Mouse (Mus musculus): ENCODE results near the gene Lamtor2.

Gene Lamtor2

DNA sequence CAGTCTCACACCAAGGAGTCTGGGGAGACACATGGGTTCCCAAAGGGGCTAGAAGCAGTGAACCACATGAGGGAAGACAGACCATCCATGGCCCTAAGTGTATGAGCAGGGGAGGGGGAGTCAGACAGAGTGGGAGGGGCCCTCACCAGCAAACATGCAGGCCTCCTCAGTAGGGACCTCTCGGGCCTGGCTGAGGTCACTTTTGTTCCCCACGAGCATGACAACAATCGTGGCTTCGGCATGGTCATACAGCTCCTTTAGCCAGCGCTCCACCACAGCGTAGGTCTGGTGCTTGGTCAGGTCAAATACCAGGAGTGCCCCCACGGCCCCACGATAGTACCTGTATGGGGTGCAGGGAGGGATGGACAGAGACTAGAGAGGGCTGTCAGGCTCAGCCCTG, 9.7 kb downstream of the Lamtor2 start:
- DNase-seq (ENCODE audit: extremely low read depth, low read depth) = no peak

DNA sequence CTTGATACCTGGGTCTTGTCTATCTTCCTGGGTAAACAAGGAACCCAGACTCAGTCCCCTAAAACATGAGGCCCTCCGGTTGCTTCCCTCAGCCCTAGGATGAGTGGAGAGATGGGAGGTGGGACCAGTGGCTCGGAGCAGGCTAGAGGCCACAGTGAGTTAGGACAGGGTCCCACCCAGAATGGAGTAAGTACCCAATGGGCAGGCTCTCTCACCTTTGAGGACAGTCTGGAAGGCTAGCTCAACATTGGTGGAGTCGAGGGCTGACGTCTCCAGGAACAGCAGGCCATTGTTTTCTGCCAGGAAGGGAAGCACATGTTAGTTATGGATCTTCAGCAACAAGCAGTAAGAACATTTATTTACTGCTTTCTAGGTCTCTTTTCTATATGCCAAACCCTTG, 10.4 kb downstream of the Lamtor2 start:
- DNase-seq (ENCODE audit: extremely low read depth, low read depth) = no peak

DNA sequence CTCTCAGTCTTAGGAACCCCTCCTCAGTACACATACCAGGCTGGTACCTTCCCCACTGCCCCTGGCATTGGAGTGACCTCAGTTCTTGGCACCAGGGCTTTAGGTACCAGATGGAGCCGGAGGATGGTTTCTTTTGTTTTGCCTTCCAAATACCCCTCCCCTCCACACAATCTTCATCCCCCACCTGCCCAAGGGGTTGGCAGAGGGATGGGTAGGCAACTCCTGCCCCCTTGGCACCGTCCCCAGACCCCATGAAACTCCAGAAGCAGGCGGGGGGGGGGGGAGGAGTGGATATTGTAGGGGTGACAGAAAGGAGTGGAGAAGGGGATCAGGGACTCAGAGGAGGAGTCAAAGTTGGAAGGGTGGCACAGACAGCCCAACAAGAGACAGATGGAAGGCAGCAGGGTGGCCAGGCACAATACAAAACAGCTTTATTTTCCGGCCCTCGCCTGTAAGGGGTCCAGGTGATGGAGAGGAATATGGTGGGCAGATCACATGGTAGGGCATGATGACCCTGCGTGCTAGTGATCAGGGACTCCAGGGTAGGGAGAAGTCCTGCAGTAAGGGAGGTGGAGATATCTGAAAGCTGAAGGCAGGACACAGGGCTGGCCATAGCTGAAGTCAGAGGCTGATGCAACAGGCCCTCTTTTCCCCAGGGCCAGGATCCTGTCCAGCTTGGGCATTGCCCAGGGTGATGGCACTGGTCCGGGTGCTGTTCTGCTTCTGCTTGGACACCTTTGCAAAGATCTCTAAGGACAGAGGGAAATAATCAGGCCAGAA, 11.1 kb downstream of the Lamtor2 start:
- DNase-seq (ENCODE audit: extremely low read depth, low read depth) = no peak

DNA sequence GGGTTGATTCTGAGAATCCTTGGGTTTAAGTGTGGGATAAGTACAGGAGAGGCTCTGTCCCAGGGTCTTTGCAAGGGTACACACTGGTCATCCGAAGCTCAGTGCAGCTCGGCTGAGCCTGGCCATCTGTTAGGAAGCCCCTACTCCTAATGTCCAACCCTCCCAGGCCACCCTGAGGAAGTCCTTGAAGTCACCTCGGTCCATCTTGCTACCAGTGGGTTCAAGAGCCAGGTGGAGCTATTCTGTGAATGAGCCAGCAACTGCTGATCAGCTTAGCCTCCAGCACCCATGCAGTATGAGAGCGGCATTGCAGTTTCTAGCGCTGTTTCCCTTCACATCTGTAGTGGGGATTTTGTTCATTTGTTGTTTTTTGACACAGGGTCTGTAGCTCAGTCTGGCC, 12.8 kb downstream of the Lamtor2 start:
- DNase-seq (ENCODE audit: extremely low read depth, low read depth) = no peak

DNA sequence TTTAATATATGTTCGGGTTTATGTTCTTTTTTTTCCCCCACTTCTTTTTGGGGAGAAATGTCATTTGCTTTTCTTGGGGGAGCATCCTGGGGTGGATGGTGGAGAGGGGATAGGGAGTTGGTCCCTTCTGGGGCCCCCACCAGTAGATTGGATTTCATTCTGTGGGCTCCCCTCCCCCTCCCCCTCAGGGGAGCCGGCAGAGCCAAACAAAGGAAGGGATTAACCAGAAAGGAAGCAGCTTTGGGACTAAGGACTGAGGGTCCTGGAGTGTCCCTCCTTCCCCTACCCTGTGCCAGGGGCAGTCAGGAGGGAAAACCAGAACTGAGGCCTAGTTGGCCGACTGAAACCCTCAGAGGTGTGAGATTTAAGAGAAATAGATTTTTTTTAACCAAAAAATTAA, 13.5 kb downstream of the Lamtor2 start:
- no peak for DNase-seq (ENCODE audit: extremely low read depth, low read depth)

DNA sequence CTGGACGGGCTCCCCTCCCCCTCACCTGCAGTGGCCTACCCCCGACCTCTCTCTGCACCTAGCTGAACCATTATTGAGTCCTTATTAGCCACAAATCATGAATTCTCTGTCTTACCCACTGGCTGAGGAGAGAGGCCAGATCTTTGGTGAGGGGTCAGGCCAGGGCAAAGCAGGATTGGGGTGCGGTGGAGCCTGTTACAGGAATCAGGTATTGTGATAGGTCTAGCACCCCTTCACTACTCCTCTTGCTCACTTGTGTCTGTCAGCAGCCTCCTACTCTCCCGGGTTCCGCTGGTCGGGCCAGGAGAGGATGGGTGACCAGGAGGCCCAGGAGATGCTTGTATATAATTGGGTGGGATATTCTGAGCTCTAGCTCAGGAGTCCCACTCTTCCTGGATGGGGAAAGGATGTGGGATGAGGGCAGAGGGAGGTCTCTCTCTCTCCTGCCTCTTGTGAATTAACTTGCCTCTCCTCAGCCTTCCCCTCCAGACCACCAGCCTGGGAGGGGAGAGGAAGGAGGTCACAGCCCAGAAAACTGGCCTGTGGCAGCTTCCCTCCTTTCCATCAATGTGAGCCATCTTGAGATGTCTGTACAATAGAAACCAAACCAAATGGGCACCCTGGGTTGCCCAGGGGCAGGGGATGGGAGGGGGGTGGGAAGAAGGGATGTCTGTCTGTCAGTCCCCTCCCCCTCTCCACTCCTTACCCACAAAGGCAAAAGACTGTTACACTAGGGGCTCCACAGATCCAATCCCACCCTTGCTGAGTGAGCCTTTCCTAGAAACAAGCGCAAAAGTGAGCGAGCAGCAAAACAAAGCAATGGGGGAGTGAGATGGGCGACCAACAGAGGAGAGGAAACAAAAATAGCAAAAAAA, 14.4 kb downstream of the Lamtor2 start:
- no peak for DNase-seq (ENCODE audit: extremely low read depth, low read depth)

DNA sequence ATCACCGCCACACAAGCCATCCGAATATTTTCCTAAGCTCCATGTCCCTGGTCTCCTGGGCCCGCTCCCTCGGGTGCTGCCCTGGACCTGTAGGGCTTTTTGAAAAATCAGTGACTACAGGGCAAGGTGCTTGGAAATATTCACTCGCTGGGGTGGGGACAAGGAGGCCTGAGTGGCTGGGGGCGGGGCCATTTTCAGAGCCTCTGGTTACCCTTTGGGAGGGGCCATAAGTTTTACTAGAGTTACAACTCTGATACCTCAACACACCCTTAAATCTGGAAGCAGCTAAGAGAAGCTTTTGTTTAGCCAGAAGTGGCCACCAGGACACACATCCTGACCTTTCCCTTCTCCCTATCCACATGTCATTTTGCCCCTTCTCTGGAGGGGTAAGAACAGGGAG, 15.7 kb downstream of the Lamtor2 start:
- DNase-seq (ENCODE audit: extremely low read depth, low read depth) = no peak

DNA sequence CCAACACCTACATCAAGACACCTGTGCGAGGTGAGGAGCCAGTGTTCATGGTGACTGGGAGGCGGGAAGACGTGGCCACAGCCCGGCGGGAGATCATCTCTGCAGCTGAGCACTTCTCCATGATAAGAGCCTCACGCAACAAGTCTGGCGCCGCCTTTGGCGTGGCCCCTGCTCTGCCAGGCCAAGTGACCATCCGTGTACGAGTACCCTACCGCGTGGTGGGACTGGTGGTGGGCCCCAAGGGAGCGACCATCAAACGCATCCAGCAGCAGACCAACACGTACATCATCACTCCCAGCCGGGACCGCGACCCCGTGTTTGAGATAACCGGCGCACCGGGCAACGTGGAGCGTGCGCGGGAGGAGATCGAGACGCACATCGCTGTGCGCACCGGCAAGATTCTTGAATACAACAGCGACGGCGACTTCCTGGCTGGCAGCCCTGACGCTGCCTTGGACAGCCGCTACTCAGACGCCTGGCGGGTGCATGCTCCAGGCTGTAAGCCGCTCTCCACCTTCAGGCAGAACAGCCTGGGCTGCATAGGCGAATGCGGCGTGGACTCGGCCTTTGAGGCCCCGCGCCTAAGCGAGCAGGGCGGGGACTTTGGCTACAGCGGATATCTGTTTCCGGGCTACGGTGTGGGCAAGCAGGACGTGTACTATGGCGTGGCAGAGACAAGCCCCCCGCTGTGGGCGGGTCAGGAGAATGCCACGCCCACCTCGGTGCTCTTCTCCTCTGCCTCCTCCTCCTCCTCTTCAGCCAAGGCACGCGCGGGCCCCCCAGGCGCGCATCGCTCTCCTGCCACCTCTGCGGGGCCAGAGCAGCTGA, 16.6 kb downstream of the Lamtor2 start:
- DNase-seq (ENCODE audit: extremely low read depth, low read depth) = no peak

DNA sequence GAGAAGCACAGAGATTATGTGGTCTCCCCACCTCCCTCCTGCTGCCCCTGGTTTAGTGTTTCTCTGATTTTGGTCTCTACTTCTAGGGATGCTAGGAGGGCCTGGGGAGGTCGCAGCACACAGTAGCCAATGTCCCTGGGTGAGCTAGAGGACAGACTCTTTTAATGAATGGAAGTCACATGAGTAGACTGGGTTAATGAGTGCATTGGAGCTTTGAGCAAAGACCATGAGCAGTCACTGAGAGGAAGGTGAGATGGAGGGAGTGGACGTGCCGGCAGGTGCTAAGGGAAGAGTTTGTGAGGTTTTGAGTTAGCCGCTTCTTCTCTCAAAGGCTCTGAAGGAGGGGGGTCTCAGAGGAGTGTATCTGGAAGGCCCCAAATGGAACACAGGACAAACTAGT, 17.3 kb downstream of the Lamtor2 start:
- DNase-seq (ENCODE audit: extremely low read depth, low read depth) = no peak

DNA sequence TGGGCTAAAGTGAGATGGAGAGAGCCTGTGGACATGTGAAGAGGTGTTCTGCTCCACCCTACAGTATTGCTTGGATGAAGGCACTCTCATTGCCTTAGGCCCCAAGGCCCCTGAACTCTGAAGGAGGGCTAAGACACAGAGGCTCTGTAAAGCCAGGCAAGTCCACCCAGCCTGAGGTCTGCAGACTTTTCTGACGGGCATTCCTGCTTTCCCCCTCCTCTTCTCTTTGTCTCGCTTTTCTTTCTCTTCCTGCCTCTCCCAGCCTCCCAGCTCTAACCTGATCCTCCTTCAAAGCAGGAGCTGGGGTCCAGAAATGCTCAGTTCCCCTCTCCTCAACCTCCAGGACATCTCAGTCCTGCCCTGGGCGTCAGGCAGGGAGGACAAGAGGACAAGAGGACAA, 17.9 kb downstream of the Lamtor2 start:
- DNase-seq (ENCODE audit: extremely low read depth, low read depth) = no peak

DNA sequence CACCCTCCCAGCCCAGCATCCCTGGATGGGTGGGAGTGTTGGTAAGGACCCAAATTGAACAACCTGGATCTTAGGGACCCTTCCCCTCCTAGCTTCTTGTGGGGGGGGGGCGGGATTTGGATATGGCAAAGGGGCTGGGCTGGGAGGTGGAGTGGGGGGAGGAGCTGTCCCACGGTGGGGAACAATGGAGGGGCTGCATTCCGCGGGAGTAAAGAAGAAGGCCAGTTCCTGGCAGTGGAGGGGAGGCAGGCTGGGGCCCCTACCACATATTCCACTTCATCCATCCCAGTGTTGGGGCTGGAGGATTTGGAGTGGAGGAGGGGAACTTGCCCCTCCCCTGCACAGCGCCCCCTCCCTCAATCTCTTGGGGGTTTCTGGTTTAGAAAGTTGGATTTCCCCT, 19.2 kb downstream of the Lamtor2 start:
- no peak for DNase-seq (ENCODE audit: extremely low read depth, low read depth)

DNA sequence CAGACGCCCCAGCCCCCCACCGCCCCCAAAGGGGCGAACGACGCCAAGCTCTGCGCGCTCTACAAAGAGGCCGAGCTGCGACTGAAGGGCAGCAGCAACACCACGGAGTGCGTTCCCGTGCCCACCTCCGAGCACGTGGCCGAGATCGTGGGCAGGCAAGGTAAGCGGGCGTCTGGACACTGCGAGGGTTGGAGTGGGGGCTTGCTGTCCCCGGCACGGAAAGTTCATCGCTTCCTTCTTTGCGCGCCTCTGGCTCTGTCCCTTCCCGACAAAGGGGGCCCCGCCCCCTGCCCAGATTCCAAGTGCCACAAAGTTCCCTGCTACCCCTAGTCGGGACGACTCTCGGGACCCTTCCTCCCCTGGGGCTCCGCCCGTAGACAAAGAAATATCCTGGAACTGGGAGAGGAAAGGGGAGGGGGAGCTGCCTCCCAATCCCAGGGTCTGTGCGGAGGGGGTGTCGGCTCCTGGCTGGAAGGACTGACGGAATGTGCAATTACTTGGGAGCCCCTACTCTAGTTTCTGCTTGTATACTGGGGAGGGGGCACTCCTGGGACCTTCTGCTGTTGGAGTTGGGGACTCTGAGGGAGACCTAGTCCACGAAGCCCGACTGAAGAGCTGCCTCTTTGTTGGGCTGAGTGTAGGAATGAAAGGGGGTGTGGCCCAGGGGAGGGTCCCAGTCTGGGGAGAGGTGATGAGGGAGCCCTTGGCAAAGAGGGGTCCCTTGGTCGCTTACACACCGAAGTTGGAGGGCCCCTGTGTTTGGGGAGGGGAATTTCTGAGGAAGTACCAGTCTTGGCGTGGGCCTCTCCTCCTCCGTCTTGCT, 20.0 kb downstream of the Lamtor2 start:
- DNase-seq (ENCODE audit: extremely low read depth, low read depth) = no peak

DNA sequence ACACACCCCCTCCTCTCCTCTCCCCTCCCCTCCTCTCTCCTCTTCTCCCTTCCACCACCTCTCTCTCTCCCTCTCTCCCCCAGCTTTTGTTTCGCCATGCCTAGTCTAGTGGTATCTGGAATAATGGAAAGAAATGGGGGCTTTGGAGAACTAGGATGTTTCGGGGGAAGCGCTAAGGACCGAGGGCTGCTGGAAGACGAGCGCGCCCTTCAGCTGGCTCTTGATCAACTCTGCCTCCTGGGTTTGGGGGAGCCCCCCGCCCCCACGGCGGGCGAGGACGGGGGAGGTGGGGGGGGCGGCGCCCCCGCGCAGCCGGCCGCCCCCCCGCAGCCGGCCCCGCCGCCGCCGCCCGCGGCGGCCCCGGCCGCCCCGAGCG, 20.6 kb downstream of the Lamtor2 start, which contains the start of gene Mex3a:
Mex3a (plus strand) TSS at position 97 of the 376 bp plus-strand sequence.
- no peak for DNase-seq (ENCODE audit: extremely low read depth, low read depth)

DNA sequence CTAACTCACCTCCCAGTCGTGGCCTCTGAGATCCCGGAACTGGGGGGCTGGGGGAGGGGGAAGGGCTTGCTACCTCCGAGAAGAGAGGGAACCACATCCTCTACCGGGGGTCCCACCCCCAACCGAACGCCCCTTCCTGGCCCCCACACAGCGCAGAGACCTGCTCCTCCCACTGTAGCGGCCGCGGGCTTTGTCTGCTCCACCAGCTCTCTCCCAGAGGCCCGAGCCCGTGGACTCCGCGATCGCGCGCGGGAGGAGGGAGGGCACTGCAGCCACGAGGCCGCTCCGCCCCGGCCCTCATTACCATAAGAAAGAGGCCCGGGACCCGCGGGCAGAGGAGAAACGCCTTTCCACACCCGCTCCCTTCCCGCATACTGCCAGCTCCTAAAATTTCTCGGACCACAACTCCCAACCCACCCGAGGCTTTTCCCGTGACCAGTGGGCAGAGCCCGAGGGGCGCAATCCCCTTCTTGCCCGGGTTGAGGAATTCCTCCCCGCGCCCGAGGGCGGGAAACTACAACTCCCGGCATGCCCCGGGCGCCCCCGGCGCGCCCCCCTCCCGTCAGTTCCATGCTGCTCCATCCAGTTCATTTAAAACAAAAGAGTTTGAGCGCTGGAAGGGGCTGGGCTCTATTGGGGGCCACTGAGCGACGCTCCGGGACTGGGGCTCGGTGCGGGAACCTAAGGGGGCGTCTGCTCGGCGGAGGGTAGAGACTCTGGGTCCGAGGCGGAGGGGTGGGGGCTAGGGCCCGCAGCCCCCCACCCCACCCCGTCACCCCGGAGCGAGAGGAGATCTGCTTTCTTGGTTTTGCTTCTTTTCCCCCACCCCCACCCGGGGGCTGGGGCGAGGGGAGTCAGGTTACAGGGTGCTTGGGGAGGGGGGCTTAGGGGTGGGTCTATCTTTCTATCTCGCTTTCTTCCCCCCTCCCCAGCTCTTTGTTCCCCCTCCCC, 21.3 kb downstream of the Lamtor2 start:
- DNase-seq (ENCODE audit: extremely low read depth, low read depth) = peak; percentile 71

DNA sequence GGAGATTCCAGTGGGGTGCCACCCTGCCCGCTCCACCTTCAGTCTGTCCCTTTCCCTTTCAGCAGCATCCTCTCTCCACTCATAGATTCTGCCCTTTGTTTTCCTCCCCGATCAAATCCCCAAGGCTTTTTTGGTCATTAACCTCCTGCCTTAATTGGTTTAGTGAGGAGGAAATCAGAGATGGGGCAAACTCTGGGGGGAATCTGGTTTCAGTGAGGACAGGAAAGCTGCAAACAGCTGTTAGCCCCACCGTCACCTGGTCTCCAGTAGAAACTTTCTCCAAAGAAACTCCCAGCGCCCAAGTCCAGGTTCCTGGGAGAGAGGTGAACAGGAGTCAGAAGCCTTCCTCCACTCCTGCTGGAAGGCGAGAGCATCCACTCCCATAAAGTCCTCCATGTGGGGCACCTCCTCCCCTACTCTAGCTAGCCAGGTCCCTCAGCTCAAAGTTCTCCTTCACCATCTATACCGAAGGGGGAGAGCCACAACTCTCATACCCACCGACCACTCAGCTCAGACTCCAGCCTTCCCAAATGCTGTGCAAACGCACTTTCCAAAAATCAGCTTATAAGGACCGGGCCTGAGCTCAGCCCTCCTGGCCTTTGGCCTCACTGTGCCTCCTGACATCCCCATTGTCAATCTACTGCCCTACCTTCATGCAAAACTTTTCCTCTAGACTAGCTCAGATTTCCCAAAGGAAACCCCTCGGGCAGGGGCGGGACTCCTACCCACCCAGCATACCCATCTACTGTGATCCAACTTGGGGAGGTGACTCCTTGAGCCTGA, 22.6 kb downstream of the Lamtor2 start:
- no peak for DNase-seq (ENCODE audit: extremely low read depth, low read depth)

DNA sequence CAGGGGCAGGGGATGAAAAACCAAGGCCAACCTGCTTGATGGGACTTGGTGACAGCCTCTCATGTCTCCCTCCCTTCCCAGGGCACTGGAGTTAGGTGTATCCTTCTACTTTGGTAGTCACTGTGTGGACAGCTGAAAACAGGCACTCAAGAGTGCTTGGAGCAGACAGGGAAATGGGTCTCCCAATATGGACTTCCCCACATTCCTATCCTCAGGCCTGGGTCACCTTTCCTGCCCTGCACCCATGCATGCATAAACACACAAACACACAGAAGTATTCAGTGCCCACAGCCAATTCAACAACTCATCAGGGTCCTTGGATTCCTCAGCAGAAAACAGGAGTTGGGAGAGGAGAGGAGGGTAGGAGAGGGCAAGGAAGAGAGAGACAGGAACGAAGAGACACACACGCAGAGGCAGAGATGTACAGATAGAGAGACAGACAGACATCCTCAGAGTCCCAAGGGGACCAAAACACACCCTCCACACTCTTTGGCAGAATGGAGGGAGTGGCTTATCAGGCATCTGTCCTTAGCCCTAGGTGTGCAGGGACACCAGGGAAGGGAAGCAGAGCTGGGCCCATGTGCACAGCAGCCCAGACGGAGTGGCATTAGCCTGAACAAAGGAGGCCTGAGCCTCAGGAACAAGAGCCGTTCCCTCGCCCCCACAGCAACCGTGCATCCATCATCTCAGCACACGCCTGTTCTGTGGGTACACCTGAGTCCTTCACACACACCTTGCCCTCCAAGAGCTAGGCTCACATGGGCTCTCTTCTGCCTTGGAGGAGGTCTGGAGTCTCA, 23.5 kb downstream of the Lamtor2 start:
- DNase-seq (ENCODE audit: extremely low read depth, low read depth) = no peak

DNA sequence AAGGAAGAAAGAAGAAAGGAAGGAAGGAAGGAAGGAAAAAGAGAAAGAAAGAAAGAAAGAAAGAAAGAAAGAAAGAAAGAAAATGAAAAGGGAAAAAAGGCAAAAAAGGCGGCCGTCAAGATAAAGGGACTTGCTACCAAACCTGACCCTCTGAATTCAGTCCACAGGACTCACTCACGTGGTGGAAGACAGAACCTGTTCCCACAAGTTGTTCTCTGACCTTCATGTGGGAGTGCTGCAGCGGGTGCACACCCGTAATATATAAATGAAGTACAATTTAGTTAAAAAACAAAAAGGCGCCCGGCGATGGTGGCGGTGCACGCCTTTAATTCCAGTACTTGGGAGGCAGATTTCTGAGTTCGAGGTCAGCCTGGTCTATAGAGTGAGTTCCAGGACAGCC, 24.2 kb downstream of the Lamtor2 start:
- no peak for DNase-seq (ENCODE audit: extremely low read depth, low read depth)

DNA sequence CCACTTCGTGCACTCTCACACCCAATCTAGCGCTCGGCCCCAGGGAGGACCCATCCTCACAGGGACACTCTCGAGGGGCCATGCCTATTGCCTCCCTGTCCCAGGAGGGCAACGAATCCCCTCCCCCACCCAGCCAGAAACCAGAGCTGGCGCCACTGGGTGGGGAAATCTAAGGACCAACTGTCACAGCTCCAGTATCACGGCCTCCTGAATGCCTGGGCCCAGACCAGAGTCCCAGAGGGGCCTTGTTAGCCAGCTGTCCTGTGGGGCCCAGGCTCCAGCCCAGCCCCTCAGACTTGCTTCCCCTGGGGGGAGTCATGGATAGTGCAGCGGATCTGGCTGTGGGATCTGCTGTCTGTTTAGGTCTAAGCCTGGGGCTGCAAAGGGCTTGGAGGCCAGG, 25.3 kb downstream of the Lamtor2 start:
- no peak for DNase-seq (ENCODE audit: extremely low read depth, low read depth)

Measured in MEL-GATA-1-ER (cell line).